Mouse (Mus musculus): ENCODE measurements at regions not wholly inside any gene's neighbourhood (a gene's known extent, or its start where the extent isn't known, plus 50 kb on each side); places are given as distances from the start of the nearest gene placed in this dataset.
A peak's percentile ranks its signal among the peaks of the same experiment; 100 is the strongest.

DNA sequence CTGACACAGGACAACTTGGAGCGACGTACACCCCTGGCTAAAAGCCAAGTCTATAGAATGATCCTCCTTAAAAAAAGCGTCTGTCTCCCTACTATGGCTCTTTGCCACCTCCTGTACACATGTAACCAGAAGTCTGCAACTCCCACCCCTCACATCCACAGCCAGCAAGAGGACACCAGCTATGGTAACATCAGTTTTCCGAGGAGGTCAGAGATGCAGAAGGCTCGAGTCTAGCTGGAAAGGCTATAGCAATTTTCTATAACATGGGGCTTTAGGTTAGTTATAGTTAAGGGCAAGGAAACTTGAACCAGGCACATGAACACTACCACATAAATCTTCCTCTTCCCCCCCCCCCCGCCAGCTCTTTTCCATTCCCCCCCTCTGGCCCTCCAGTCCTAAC lies 240.2 kb downstream of the H2al1j start:
- no peak for DNase-seq (ENCODE audit: low spot score in 2 of 2)

DNA sequence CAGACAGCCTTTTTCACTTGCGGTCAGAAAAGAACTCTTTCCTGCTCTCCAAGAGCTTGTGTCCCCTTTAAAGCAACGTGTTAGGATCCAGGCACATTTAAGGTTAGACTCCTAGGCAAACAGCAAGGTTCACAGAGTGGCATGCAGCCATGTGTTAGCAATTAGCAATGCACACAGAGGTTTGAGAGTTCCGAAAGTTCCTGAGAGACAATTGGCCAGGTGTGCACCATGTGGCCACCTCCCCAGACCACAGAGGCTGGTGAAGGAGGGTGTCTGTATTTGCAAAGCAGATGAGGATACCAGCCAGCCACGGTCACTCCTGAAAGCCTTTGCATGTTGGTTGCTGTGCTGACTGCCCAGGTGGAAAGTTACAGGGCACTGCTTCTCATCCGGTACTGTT lies 240.6 kb downstream of the H2al1j start:
- no peak for DNase-seq (ENCODE audit: low spot score in 2 of 2)

DNA sequence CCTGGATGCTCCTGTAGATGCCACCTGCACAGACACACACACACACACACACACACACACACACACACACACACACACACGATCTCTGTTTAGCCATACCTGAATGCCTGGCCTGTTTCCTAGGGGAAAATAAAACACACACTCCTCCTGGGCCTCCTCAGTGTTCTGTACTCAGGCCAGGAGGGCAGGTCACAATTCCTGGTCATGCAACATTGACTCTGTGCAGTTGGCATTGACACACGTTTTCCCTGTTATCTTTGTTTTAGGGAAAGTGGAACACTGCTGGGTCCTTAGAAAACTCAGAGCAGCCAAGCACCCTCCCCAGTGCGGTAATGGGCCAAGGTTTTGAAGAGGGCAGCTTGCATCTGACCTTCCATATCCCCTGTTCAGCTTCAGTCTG lies 246.7 kb downstream of the H2al1j start:
- no peak for DNase-seq (ENCODE audit: low spot score in 2 of 2)

DNA sequence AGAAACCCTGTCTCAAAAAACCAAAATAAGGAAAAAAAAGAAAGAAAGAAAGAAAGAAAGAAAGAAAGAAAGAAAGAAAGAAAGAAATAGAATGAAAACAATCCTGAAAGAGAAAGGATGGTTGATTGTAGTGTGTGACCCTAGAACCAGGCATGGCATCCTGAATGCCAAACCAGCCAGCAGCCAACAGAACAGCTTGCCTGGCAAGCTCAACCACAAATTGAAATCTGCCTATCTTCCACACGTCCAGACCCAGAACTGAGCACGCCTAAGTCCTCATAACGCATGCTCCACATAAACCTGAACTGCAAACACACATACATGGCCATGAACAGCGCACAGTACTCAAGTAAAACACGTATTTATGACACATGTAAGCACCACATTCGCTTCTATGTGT lies 247.9 kb downstream of the H2al1j start:
- no peak for DNase-seq (ENCODE audit: low spot score in 2 of 2)

DNA sequence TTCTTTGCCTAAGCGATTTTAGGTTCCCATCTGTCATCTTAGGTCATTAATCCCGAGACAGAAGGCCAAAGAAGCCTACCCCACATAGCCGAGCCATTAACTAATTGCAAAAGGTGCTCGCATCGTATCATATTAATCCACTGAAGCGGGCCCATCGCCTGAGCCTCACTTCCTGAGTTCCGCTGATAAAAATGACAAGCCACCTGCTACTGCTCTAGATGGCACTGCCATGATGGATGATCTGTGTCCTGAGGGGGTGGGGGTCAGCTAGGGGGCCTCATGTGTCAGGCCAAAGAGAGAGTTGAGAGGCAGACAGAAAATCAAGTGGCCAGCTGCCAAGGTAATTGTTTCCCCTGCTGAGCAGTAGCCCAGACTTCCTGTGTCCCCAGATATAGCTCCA lies 248.7 kb downstream of the H2al1j start:
- no peak for DNase-seq (ENCODE audit: low spot score in 2 of 2)

DNA sequence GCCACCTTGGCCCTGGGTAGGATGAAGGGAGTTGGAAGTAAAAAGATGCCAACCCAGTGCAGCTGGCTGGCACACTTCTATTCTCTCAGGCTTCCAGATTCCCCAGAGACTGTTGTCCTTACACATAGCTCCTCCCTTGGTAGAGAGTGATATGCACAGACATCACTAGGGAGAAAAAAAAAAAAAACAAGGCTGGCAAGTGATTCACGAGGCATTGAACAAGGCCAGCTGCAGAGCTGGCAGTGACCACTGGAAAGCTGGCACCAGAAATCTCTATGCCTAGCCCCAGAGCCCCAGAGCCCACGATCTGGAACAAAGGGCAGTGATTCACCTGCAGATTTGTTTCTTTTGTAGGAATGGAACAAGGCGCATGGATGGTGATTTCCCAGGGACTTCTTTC lies 249.7 kb downstream of the H2al1j start:
- DNase-seq (ENCODE audit: low spot score in 2 of 2), result no peak

DNA sequence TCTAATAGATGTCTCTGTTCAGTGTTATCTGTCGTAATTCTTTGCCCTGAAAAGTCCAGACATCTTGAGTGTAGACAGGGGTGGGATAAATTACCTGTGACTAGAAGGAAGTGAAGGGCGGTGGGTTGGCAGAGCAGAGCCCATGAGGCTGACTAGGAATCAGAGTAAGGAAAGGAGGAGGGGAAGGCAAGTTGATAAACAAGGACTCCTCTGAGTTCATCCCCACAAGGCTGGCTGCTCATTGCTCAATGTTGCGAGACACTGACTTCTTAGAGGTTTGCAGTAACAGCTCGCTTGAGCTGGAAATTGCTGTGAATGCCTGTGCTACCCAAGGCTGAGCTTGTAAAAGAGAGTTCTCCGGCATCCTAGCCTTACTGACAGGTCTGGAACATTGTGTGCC lies 257.7 kb downstream of the H2al1j start:
- no peak for DNase-seq (ENCODE audit: low spot score in 2 of 2)

DNA sequence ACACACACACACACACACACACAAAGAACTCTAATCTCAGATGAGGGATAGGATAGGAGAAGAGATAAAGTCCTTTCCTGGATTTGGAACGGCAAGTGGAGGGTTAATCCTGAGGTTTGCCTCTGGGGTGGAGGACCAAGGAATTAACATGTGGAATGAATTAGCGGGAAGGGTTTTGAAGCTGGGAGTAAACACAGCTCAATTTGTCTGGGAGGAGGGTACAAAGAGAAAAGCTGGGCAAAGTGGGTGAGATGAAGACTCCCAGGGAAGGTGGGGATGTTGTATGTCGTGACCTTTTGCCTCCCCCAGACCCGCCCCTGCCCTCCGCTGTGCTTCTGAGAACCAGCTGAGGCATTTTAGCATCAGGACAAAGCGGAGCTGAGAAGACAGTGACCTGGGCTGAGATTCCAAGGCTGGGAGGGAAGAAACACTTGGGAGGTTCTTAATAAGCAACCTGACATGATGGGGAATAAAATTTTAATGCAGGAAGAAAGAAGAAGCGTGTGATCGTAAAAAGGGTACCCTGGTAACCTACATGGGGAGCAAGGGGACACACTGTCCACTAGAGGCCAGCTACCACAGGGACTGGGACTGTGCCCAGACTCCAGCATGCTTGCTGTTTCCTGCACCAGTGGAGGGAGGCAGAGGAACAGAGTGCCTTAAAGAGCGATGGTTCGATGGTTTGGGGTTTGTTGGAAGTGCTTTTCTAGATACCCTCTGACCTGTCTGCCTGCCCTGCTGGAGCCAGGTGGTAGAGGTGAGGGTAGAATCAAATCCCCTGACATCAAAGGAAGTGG lies 264.0 kb downstream of the H2al1j start:
- DNase-seq (ENCODE audit: low spot score in 2 of 2), result no peak

DNA sequence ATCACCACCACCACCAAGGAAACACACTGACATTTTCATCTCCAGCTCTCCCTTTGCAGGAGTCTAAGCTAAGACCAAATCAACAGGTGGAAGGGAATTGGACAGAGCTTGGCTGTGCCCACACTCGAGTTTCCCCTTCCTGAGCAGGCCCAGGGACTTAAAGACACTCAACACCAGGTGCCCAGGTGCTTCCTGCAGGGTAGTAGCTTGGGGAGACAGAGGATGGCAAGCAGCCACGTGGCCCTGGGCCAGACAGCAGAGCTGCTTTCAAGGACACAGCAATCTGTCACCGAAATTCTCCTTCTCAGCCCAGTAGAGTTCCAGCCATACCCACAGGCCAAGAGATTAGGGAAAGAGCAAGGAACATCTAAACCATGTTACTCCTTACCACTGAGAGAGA lies 266.9 kb downstream of the H2al1j start:
- DNase-seq (ENCODE audit: low spot score in 2 of 2), result no peak

DNA sequence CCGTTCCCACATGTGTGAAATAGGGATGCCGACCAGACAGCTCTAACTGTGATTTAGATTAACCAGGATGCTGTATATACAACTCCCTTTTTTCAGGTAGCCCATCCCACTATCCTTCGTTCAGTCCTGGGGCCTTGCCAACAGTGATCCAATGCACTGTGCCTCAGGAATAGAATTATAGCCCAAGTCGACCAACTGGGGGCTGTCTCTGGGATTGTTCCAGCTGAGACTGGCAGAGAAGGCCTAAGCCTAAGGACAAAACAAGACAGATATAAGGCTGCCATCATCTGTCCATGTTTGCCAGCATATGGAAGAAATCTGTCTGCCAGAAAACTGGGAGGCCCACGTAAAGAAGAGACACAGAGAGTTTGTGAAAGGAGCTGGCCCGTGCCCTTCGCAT lies 269.9 kb downstream of the H2al1j start:
- DNase-seq (ENCODE audit: low spot score in 2 of 2), result no peak

DNA sequence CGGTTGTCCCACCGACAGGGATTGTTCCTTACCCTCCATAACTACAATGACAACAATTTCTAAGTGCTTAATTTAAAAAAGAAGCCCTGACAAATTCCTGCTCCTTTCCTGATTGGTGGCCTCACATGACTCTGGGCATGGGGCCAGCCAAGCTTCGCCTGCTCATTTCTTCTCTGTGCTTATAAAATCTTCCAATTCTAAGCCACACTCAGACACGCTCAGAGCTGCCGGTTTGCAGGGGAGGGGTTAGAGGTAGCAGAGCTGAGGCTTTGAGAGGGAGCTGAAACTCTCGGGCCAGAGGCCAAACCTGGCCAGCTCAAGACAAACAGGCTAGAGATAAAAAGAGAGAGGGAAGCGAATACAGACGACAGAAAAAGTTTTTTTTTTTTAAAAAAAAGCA lies 286.6 kb downstream of the H2al1j start:
- DNase-seq (ENCODE audit: low spot score in 2 of 2), result no peak

DNA sequence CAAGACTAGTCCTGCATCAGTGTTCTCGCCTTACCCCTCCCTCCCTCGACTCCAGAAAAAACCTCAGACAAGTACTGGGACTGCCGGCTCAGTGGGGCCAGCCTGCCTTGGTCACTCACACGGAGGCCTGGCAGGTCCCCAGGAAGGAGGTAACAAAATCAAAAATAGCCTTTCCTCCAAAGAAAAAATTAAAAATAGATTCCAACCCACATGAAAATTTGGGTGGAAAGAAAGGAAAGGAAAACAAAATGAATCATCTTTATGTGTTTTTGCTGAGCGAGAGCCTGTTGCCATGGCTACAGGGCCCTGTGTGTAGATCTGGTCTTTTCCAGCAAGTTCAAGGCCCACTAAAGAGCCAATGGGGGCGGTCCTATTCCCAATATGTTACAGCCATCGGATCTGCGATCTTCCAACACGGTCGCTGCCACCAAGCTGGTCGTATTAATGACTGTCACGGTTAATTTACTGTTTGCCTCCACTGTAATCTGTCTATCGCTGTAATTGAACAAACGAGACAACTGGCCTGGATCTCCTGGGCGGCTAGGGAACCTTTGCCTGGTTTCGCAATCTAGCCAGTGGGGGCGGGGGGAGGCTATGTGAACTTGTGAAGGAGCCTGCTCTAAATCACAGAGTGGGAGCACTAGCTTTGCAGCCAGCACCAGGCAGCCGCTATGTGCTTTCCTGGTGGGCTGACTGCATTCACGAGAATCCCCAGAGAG lies 293.6 kb downstream of the H2al1j start:
- no peak for DNase-seq (ENCODE audit: low spot score in 2 of 2)

DNA sequence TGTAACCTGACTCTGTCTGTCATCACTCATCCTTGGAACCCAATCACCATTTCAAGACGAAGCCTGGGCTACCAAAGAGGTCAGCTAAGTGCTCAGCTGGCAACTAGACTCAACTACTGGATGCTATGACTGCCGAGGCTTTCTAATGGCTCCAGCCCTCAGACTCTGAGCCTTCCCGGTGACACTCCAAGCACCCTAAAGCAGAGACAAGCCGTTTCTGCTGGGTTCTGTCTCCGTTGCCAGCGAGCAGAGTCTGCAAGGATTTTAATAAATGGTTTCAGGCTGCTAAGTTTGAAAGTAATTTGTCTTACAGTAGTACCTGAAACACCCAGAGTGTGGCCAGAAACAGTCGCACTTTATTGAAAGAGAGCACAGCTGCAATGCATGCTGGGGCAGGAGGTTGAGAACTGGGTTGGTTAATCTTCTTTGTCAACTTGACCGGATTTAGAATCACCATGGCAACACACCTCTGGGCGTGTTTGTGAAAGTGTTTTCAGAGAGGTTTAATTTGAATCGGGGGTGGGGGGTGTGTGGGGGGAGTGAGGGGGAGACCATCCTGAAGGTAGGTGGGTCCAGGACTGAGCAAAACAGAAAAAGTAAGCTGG lies 298.8 kb downstream of the H2al1j start:
- no peak for DNase-seq (ENCODE audit: low spot score in 2 of 2)

DNA sequence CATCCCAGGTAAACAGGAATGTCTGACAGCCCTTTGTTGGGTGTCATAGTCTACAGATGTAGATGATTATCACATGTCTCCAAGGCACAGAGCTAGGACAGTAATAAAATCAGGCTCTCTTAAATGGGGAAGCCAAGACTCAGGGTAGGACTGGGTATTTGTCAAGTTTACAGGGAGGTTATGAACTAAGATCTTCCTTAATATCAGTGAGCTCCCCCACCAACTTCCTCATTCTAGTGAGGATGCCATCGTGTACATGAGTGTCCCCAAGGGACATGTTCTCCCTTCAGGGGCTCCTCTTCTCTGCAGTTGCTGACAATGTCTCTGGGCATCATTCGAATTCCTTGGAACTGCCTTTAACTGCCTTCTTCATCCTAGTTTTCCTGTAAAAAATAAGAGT lies 301.7 kb downstream of the H2al1j start:
- no peak for DNase-seq (ENCODE audit: low spot score in 2 of 2)

DNA sequence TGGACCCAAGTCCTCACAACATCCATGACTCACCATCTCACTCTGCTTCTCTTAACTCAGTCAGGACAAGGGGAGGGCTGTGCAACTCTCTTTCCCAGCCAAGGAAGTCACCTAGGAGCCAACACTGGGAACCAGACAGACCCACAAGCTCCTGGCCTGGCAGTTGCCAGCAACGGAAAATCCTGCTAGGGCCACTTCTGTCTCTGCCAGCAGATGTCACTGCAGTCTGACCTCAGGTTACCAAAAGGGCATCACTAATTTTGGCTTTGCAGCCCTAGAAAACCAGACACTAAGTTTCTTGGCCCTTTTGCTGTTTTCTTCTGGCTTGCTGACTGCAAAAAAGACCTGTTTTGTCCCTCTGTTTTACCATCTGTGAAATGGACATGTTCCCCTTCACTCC lies 302.3 kb downstream of the H2al1j start:
- peak in 1 of 2 experiments; percentile 28 for DNase-seq (ENCODE audit: low spot score in 2 of 2)

DNA sequence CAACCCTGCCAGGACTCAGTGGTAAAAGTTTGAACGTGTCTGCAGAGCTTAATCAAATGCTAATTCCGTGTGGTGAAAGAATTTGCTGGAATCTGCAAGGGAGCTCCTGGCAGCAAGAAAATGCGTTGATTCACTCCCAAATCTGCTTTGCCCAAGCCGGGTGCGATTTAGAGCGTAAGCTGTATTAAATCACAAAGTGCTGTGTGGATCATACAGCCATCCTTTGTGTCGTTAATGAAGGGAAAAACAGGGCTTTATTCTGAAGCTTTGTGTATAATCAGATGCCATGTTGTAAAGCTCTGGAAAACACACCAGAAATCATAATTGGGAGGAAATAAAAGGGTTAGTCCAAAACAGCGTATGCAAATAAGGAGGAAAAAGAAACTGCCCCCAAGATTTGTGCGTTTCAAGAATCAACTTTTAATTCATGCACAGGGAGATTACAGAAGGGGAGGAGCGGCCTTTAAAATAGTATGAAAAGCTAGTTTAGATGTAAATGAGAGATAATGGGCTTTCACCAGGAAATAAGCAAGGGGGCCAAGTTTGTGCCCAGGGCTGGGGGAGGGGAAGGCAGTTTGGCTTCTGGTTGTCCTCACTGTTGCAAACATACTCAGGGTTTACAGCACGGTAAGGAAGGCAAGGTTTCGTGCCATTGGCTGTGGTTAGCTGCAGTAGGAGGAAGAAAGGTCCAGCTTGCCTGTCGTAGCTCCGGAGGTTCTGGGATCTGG lies 303.7 kb downstream of the H2al1j start:
- no peak for DNase-seq (ENCODE audit: low spot score in 2 of 2)

DNA sequence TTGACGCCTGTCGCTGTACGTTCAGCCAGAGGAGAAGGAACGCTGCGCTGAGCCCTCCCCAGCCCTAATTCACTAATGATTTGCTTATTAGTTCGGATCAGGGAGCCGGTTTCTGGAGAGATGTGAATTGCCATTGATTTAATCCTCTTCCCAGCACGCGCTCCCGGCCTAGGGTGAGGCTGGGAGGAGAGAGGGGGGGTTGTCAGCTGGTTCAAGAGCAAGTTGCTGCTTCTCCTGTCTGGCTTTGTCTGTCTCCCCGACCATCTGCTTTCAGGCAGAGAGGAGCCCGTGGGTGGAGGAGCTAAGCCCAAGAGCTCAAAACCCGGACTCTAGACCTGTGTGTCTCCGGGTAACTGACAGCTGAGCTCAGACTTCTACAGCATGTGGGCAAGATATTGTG lies 304.4 kb downstream of the H2al1j start:
- DNase-seq (ENCODE audit: low spot score in 2 of 2), result no peak

DNA sequence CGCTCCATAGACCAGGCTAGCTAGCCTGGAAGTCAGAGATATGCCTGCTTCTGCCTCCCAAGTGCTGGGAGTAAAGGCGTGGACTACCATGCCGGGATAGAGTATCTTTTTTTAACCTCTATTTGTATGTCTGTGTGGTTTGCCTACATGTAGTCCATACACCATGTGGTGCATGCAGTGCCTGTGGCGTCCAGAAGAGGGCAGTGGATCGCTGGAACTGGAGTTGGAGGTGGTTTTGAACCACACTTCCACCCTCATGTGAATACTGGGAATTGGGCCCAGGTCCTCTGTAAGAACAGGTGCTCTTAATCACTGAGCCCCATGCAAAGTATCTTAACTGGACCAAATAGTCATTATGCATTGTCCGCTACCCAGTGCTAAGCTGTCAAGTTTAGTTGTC lies 306.2 kb downstream of the H2al1j start:
- peak; percentile 9 to 15 for DNase-seq (ENCODE audit: low spot score in 2 of 2)

DNA sequence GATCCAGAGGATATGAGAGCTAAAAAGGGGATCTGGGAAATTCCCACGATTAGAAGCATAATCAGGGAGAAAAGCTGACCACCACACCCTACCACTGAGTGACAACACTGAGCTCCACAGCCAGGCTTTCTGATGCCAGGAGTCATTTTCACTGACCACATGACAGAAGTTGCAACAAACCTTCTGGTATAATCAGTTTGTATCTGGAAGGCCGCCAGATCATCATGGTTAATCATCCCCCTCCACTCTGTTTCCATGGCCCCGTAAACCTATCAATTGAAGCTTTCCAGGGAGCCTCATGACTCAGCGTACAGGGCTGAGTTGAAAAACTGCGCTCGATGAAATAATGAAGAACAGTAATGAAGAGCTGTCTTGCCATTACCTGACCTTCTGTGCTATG lies 316.9 kb downstream of the H2al1j start:
- DNase-seq (ENCODE audit: low spot score in 2 of 2), result no peak

DNA sequence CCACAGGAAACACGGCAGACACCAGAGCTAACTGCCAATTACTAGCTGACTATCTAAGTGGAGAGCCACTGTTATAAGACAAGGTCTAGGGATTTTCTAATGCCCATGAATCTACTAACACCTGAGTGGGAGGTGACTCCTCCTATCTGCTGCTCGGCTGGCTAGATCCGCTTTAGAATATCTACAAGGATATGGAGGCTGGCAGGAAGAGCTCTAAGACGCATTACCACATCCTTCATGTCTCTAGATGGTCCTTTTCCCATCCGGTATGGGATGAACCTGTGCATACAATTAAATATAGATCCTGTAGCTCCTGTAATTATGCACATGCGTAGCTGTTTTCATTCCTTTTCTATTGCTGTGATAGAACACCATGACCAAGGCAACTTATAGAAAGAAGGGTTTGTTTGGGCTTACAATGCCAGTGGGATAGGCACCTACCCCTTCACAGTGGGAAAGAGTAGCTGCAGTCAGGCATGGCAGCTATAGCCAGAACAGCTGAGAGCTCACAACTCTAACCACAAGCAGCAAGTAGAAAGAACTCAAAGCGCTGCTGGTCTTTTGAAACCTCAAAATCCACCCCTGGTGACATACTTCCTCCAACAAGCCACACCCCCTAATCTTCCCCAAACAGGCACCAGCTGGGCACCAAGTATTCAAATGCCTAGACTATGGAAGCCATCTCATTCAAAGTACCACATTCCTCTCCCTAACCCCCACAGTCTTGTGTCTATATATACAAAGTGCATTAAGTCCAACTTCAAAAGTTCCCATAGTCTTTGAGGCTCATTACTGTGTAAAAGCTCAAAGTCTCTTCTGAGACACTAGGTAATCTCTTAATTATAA lies 319.3 kb downstream of the H2al1j start:
- no peak for DNase-seq (ENCODE audit: low spot score in 2 of 2)

DNA sequence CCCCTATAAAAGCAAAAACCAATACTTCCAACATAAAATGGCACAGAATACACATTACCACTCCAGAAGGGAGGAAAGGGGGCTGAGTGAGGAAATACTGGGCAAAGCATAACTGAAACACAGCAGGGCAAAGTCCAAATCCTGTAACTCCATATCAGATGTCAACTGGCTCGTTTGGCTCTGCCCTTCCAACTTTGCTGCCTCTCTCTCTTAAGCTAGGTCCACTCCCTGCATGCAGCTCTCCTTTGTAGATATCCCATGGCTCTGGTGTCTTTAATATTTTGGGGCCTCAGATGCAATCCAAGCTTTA lies 319.9 kb downstream of the H2al1j start:
- DNase-seq (ENCODE audit: low spot score in 2 of 2), result no peak

DNA sequence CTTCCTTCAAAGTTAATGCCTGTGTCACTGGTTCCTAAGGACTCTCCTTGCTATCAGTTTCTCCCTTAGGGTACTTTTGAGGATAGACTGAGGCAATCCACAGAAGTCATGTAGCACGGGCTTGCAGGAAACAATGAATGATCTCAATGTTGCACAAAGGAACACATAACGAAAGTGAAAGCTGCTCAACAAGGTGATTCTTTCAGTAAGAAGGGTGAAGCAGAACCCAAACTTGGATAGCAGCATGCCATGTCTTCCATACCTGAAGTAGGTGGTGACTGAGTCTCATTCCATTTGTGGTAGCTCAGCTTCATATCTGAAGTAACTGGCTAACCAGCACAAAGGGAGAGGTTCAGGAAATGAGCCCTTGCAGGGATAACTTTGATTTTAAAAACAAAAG lies 325.7 kb downstream of the H2al1j start:
- DNase-seq (ENCODE audit: low spot score in 2 of 2), result no peak

Data from spleen, postnatal 14 days (tissue).